Mouse (Mus musculus): ENCODE measurements around the gene Rpl36al.
"Not testable (repeated sequence)": the region's sequence is repeated elsewhere in the genome, so short reads cannot be mapped to it uniquely, and the experiment has no call there.

The Rpl36al gene

DNA sequence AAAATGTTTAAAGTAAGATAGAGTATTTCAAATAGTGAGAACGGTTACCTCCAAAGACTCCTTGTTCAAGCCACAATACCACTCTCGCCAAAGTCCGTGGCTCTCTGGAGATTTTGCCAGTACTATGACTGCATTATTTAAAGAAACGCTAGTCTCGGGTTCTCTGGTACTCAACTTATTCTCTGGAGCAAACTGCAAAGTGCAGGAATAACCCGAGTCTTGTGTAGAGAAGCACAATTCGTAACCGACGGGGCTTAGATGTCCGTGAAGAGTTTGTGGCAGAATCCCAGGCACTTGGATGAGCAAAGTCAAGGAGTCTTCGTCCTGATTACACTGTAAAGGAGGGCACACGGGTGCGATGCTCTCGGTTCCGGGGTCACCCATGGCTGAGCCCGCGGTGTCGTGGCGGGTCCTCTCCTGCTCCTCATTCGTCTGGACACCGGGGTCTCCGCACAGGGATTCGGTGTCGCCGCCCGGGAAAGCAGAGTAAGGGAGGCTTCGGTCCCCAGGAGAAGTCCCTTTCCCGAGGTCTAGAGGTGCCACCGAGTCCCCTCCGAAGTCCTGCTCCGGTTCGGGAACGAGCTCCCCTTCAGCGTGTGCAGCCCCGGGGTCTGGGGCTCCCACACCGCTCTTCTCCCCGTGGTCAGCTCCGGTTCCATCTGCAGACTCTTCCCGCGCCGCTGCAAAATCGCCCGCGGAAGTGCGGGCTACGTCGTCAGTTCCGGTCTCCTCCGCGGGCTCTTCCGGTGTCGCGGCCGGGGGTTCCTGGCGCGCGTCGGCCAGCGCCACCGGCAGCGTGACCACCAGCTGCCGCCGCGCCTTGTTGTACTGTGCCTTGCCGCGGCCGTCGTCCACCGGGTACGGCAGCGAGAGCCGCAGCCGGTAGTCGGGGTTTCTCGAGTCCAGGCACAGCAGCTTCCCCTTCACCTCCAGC, 12.8 kb upstream of the Rpl36al start, which contains the start of gene Gm49383:
Gene Gm49383, minus strand, starts transcription at position 661 of the 934 bp plus-strand sequence.
- DNase-seq (ENCODE audit: extremely low spot score, low read depth, low spot score), result no peak

DNA sequence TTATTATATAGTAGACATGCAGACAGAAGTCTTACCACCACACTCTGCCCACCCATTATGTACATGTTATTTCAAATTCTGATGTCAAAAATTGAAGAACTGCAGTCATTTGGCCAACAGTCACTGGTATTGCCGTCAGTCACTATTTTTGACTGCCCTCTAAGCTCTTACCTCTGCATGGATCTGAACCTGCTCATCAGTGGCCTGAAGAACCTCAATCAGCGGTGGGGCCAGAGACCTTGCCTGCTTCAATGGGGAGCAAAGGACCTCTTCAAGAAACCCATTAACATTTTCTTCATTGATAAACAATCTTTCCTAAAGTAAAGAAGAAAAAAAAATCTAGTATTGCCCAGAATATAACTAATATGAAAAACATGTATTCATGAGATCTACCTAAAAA, 8.8 kb upstream of the Rpl36al start:
- no peak for DNase-seq (ENCODE audit: extremely low spot score, low read depth, low spot score)

DNA sequence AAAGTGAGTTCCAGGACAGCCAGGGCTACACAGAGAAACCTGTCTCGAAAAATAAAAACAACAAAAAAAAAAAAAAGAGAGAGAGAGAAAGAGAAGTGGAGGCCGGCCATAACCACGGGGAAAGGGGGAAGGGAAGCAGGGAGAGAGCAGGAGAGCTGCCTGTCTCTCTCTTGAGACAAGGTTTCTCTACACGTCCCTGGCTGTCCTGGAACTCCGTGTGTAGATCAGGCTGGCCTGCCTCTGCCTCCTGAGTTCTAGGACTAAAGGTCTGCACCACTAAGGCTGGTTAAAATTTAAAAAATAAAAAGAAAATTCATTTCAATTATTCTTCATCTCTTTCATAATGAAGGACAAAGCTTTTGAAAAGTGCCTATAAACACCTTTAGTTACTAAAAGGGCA, 7.5 kb upstream of the Rpl36al start:
- DNase-seq (ENCODE audit: extremely low spot score, low read depth, low spot score), result no peak

DNA sequence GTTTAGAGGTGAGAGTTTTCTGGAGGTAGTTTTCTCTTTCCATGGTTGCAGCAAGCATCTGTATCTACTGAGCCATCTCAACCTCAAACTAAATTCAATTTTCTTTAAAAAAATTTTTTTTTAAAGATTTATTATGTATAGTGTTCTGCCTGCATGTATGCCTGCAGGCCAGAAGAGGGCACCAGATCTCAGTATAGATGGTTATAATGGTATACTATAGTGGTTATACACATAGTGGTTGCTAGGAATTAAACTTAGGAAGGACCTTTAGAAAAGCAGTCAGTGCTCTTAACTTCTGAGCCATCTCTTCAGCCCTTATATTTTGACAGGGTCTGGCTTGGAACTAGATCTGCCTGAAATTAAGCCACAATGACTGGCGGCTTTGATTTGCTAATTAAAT, 6.6 kb upstream of the Rpl36al start:
- no peak for DNase-seq (ENCODE audit: extremely low spot score, low read depth, low spot score)

GRCm38 (mm10) chr12:69190074-69190473, 6.2 kb upstream of the Rpl36al start:
- no peak for DNase-seq (ENCODE audit: extremely low spot score, low read depth, low spot score)

DNA sequence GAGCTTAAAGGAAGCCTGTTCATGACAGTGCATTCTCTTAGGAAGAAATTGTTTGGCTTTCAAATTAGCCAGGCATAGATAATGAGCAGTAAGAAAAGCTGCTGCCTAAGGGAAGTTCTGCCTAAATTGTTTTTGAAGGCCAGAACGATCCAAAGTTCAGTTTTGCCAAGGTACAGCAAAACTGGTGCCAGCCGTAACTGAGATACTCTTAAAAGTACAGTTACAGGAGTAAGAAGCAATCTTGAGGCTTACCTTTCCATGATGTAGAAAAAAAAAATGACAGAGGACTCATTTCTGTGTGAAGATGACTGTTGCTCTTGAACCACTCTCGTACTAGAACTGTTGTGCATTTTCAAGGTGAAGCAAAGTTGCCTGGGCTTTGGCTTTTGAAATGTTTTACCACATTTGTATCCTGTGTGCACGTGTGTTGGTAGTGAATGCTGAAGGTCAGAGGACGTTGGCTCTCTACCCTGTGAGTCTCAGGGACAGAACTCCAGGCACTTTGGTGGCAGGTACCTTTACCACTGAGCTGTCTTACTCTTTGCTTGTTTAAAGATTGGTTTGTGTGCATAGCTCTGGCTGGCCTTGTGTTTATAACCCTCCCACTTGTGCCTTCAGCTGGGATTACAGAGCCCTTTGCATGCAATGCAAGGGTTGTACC, 3.1 kb upstream of the Rpl36al start:
- no peak for DNase-seq (ENCODE audit: extremely low spot score, low read depth, low spot score)

GRCm38 (mm10) chr12:69185371-69185770, 1.5 kb upstream of the Rpl36al start:
- no peak for DNase-seq (ENCODE audit: extremely low spot score, low read depth, low spot score)

DNA sequence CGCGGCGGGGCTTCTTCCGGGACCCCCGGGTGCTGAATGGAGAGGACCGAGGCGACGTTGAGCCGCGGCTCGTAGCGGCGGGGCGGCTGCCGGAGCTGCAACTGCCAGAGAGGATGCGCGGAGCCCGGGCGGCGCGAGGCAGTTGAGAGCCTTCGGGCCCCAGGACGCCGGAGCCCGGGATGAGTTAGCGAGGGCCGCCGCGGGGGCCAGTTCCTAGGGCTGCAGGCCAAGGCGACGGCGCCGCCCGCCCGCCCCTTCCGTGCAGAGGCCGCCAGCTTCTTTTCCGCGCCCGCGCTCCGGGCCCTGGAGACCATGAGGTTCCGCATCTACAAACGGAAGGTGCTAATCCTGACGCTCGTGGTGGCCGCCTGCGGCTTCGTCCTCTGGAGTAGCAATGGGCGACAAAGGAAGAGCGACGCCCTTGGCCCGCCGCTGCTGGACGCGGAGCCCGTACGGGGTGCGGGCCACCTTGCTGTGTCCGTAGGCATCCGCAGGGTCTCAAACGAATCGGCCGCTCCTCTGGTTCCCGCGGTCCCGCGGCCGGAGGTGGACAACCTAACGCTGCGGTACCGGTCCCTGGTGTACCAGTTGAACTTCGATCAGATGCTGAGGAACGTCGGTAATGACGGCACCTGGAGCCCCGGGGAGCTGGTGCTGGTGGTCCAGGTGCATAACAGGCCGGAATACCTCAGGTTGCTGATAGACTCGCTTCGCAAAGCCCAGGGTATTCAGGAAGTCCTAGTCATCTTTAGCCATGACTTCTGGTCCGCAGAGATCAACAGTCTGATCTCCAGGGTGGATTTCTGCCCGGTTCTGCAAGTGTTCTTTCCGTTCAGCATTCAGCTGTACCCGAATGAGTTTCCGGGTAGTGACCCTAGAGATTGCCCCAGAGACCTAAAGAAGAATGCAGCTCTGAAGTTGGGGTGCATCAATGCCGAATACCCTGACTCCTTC, 736 bp upstream of the Rpl36al start:
- no peak for DNase-seq (ENCODE audit: extremely low spot score, low read depth, low spot score)

DNA sequence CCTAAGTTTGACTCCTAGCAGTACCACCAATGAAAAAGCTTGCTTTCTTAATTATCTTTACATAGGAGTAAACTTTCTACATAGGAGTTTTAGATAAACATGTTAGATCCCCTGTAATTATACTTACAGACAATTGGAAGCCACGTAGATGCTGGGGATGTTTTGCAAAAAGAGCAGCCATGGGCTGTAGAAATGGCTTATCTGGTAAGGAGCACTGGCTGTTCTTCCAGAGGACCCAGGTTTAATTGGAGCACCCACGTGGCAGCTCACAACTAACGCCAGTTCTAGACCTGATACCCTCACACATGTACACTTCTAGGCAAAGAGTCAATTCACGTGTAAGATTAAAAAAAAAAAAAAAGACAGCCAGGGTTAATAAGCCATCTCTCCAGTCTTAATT, 2.1 kb downstream of the Rpl36al start:
- DNase-seq (ENCODE audit: extremely low spot score, low read depth, low spot score), result no peak

- DNase-seq (ENCODE audit: extremely low spot score, low read depth, low spot score), result no peak
These were observed 4.5 kb downstream of the Rpl36al start for GRCm38 (mm10) chr12:69179371-69179770.

DNA sequence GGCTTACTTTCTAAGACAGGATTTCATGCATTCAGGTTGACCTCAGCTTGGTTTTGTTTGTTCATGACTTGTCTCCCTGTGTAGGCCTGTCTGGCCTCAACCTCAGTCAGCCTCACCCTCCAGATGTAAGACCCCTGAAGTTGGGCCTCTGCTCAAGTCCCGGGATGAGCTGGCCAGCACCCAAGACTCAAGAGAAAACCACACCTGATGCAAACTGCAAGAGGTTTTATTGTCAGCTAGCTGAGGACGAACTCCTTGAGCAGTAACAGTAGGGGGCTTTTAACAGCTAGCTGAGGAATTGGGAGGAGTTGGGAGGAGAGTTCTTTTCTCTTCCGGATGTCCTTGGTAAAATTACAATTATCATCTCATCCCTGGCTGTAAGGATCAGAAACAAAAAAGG, 6.4 kb downstream of the Rpl36al start:
- no peak for DNase-seq (ENCODE audit: extremely low spot score, low read depth, low spot score)

DNA sequence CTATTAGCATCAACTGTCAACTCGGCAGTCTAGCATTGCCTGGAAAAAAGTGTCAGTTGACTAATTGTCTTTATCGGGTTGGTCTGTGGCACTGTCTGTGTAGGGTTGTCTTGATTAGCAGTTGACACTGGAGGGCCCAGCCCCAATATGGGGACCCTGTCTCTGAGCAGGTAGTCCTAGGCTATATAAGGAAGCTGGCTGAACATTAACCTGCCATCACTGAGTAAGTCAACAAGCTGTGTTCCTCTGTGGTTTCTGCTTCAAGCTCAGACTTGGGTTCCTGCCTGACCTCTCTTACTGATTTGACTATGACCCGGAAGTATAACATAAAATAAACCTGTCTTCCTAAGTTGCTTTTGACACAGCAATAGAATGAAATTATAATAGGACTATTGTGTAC, 7.9 kb downstream of the Rpl36al start:
- DNase-seq (ENCODE audit: extremely low spot score, low read depth, low spot score), result no peak

- DNase-seq (ENCODE audit: extremely low spot score, low read depth, low spot score), result no peak
These were observed 12.6 kb downstream of the Rpl36al start for GRCm38 (mm10) chr12:69171307-69171706.

DNA sequence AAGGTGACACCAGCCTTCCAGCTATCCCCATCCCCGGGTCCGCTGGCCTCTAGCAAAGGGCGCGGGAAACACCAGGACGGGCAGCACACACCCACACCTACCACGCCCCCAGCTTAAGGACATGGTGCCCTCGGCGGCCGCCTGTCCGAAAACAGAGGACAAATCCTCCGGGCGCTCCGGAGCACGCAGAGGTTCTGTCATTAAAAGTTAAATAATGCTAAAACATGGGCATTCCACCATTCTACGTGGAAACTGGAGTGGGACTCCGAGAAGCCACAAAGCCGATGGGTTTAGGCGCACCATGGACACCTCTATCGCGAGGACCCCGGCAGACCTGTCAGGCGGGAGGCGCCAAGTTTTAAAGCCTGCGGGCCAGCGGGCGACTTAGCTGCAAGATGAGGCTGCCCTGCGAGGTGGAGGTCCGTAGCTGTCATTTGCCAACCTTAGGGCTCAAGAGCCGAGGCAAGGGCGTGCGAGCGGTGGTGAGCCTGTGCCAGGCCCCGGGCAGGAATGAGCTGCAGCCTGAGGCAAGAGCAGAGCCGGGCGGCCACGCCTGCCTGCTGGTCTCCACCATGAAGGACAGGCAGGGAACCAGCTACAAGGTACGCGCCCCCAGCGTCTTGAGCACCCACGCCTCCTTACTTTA, 15.3 kb downstream of the Rpl36al start, which contains the start of gene Lrr1:
Gene Lrr1, plus strand, starts transcription at position 354 of the 646 bp plus-strand sequence.
- DNase-seq (ENCODE audit: extremely low spot score, low read depth, low spot score), result peak; percentile 57

GRCm38 (mm10) chr12:69167656-69168460, 16.0 kb downstream of the Rpl36al start:
- DNase-seq (ENCODE audit: extremely low spot score, low read depth, low spot score), result no peak

DNA sequence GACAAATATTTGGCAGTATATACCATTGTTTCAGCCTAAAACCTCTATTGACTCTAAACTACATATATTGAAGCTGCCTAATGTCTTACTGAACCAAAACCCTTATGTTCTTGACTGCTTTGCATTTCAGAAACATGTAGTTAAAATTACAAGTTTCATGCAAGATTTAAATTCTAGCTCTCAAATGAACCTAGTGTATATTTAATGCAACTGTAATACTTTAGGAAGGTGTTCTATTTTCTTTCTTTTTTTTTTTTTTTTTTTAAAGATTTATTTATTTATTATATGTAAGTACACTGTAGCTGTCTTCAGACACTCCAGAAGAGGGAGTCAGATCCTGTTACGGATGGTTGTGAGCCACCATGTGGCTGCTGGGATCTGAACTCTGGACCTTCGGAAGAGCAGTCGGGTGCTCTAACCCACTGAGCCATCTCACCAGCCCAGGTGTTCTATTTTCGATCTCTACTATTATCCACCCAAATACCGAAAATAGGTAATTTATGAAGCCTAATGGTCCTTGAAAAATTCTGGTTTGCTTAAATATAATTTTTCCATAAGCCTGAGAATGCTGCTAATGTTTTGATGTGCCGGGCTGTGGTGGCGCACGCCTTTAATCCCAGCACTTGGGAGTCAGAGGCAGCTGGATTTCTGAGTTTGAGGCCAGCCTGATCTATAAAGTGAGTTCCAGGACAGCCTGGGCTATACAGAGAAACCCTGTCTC, 16.9 kb downstream of the Rpl36al start:
- DNase-seq (ENCODE audit: extremely low spot score, low read depth, low spot score), result not testable (repeated sequence)

GRCm38 (mm10) chr12:69164904-69165303, 19.0 kb downstream of the Rpl36al start:
- DNase-seq (ENCODE audit: extremely low spot score, low read depth, low spot score), result no peak

GRCm38 (mm10) chr12:69163586-69163985, 20.3 kb downstream of the Rpl36al start:
- not testable (repeated sequence) for DNase-seq (ENCODE audit: extremely low spot score, low read depth, low spot score)

DNA sequence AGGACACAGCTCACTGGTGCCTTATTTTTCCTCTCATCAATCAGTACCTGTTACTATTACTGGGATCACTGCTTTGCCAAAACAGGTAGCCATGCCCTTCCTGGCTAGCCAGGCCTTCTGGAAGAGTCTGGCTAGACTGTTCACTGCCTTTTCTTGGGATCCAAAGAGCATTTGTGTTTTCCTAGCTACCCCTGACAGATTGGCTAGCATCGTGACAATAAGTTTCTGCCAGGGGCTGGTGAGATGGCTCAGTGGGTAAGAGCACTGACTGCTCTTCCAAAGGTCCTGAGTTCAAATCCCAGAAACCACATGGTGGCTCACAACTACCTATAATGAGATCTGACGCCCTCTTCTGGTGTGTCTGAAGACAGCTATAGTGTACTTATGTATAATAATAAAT, 23.2 kb downstream of the Rpl36al start:
- not testable (repeated sequence) for DNase-seq (ENCODE audit: extremely low spot score, low read depth, low spot score)
